Mouse (Mus musculus): ENCODE measurements at regions not wholly inside any gene's neighbourhood (a gene's known extent, or its start where the extent isn't known, plus 50 kb on each side); places are given as distances from the start of the nearest gene placed in this dataset.

DNA sequence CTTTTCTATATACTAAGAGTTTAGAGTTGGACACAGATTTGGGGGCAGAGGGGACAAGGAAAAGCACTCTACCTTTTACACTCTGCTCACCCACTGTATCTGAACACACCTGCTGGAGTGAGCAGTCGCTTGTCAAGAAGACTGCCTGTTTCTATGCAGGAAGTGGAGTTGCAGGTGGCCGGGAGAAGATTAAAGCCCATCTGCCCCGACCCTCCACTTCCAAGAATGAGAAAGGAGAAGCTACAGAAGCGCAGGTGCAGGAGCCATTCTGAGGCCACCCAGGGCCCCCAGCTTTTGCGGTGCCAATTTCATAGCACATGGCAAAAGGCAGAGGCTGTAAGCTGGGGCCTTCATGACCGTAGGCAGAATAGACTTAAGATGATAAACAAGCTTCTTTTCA, 108.4 kb upstream of the Atp6ap2 start:
- 82% methylated on average over 6 of the region's 6 CpGs for WGBS
- Histone ChIP-seq H3K36me3 (ENCODE audit: control insufficient read depth, insufficient read depth, low read length) (no peaks in the 10 kb centered on the region), H3K4me2 (ENCODE audit: low read depth) (no peak overlapping the region), H3K4me1 (ENCODE audit: control insufficient read depth, insufficient read depth, low read length) (no peaks in the 10 kb centered on the region), H3K9me3 (ENCODE audit: control insufficient read depth, low read length) (no peaks in the 10 kb centered on the region), H3K27me3 (ENCODE audit: control insufficient read depth, insufficient read depth, low read length) (no peaks in the 10 kb centered on the region), H3K27ac (ENCODE audit: low read depth, low read length) (no peak overlapping the region), H3K9ac (ENCODE audit: low read length) (no peak overlapping the region), H3K4me3 (ENCODE audit: low read depth, low read length) (no peak overlapping the region)
- no peak for ATAC-seq (ENCODE audit: insufficient read depth, low FRiP score, low TSS enrichment)
- no peak for DNase-seq (ENCODE audit: low spot score)

DNA sequence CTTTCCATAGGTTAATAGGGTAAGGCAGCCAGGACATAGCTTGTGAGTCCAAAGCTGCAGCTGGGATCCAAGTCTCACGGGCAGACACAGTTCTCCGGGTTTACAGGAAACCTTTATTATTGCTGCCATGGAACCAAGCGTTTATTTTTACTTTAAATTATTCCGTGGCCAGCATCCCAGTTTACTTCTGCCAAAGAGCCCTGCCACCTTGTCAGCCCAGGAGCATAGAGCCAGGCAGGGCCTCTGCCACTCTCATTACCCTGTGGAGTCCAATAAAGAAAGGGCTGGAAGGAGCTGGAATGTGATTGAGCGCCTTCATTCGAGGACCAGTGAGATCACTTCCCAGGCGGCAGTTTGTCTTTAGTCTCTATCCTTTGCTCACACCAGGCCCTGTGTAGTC, 96.6 kb upstream of the Atp6ap2 start:
- no peaks in the 10 kb centered on the region for H3K27me3 ChIP-seq (ENCODE audit: control insufficient read depth, insufficient read depth, low read length)
- no peak overlapping the region for H3K4me2 ChIP-seq (ENCODE audit: low read depth)
- H3K9me3 ChIP-seq (ENCODE audit: control insufficient read depth, low read length), result no peaks in the 10 kb centered on the region
- DNase-seq (ENCODE audit: low spot score), result no peak
- H3K27ac ChIP-seq (ENCODE audit: low read depth, low read length), result no peak overlapping the region
- no peaks in the 10 kb centered on the region for H3K4me1 ChIP-seq (ENCODE audit: control insufficient read depth, insufficient read depth, low read length)
- WGBS, result 86% methylated on average over 7 of the region's 7 CpGs
- H3K36me3 ChIP-seq (ENCODE audit: control insufficient read depth, insufficient read depth, low read length), result no peaks in the 10 kb centered on the region
- no peak overlapping the region for H3K4me3 ChIP-seq (ENCODE audit: low read depth, low read length)
- H3K9ac ChIP-seq (ENCODE audit: low read length), result no peak overlapping the region
- no peak for ATAC-seq (ENCODE audit: insufficient read depth, low FRiP score, low TSS enrichment)

DNA sequence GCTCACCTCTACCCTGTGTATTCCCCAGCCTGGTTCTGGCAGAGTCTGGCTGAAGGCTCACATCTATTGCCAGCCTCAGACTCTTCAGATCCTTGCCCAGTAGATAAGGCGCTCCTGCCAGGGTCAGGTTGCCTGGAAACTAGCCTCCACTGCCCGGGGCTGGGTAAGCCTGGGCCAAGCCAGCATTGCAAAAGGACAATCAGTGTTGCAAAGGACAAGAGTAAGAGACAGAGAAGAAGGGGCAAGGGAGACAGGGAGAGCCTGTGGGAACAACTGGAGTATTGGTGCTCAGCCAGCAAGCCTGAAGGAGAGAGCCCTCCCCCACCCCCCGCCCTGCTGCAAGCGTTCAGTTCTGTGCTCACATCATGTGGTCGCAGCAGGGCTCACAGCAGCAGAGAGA, 94.4 kb upstream of the Atp6ap2 start:
- H3K27ac ChIP-seq (ENCODE audit: low read depth, low read length), result no peak overlapping the region

DNA sequence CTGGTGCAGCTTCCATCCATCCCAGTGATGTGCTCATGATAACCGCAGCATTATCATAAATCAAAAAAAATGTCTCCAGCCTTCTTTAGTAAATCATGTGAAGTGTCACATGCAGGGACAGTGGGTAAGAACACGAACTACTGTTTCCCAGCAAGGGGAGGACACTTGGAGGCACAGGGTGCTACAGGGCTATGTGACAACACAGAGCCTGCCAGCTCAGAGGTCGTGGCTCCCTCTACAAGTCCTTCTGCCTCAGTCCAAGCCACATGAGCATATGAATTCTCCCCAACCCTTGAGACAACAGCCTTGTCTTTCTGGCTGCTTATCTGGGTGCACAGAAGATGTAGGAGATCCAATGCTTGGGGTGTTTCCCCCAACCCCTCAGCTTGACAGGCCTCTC, 93.7 kb upstream of the Atp6ap2 start:
- DNase-seq (ENCODE audit: low spot score), result no peak
- no peak for ATAC-seq (ENCODE audit: insufficient read depth, low FRiP score, low TSS enrichment)
- no peaks in the 10 kb centered on the region for H3K27me3 ChIP-seq (ENCODE audit: control insufficient read depth, insufficient read depth, low read length)
- H3K9me3 ChIP-seq (ENCODE audit: control insufficient read depth, low read length), result no peaks in the 10 kb centered on the region
- no peak overlapping the region for H3K4me3 ChIP-seq (ENCODE audit: low read depth, low read length)
- H3K4me2 ChIP-seq (ENCODE audit: low read depth), result no peak overlapping the region
- WGBS, result 63% methylated on average over 3 of the region's 3 CpGs
- no peaks in the 10 kb centered on the region for H3K4me1 ChIP-seq (ENCODE audit: control insufficient read depth, insufficient read depth, low read length)
- no peak overlapping the region for H3K27ac ChIP-seq (ENCODE audit: low read depth, low read length)
- H3K36me3 ChIP-seq (ENCODE audit: control insufficient read depth, insufficient read depth, low read length), result no peaks in the 10 kb centered on the region
- H3K9ac ChIP-seq (ENCODE audit: low read length), result no peak overlapping the region

More for the DNA sequence above, 94.4 kb upstream of the Atp6ap2 start:
- DNase-seq (ENCODE audit: low spot score), result no peak
- WGBS, result 60% methylated on average over 5 of the region's 5 CpGs
- H3K36me3 ChIP-seq (ENCODE audit: control insufficient read depth, insufficient read depth, low read length), result no peaks in the 10 kb centered on the region
- H3K9me3 ChIP-seq (ENCODE audit: control insufficient read depth, low read length), result no peaks in the 10 kb centered on the region
- no peaks in the 10 kb centered on the region for H3K27me3 ChIP-seq (ENCODE audit: control insufficient read depth, insufficient read depth, low read length)
- no peak for ATAC-seq (ENCODE audit: insufficient read depth, low FRiP score, low TSS enrichment)
- no peaks in the 10 kb centered on the region for H3K4me1 ChIP-seq (ENCODE audit: control insufficient read depth, insufficient read depth, low read length)
- H3K4me3 ChIP-seq (ENCODE audit: low read depth, low read length), result no peak overlapping the region
- H3K4me2 ChIP-seq (ENCODE audit: low read depth), result no peak overlapping the region
- no peak overlapping the region for H3K9ac ChIP-seq (ENCODE audit: low read length)

DNA sequence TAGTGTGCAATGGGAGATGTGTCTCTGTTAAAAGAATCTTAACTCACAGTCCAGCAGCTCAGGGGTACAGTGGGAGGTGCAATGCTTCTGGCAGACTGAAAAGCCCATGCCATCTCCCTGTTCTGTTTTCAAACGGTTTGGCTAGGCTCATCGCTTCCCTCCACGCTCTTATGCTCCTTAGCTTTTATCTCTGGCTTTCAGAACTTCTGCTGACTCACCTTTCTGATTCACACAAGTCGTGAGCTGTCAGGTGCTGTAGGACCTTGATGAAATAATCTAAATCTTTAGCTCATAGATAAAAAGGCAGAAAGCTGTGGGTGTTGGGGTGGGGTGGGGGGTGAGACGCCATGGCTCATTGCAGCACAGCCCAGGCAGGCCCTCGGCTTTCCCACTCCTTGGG, 93.1 kb upstream of the Atp6ap2 start:
- Histone ChIP-seq H3K27me3 (ENCODE audit: control insufficient read depth, insufficient read depth, low read length) (no peaks in the 10 kb centered on the region), H3K27ac (ENCODE audit: low read depth, low read length) (no peak overlapping the region), H3K4me3 (ENCODE audit: low read depth, low read length) (no peak overlapping the region), H3K9ac (ENCODE audit: low read length) (no peak overlapping the region), H3K4me2 (ENCODE audit: low read depth) (no peak overlapping the region), H3K4me1 (ENCODE audit: control insufficient read depth, insufficient read depth, low read length) (no peaks in the 10 kb centered on the region), H3K36me3 (ENCODE audit: control insufficient read depth, insufficient read depth, low read length) (no peaks in the 10 kb centered on the region), H3K9me3 (ENCODE audit: control insufficient read depth, low read length) (no peaks in the 10 kb centered on the region)
- 86% methylated on average over 6 of the region's 6 CpGs for WGBS
- DNase-seq (ENCODE audit: low spot score) (no peak), ATAC-seq (ENCODE audit: insufficient read depth, low FRiP score, low TSS enrichment) (no peak)

DNA sequence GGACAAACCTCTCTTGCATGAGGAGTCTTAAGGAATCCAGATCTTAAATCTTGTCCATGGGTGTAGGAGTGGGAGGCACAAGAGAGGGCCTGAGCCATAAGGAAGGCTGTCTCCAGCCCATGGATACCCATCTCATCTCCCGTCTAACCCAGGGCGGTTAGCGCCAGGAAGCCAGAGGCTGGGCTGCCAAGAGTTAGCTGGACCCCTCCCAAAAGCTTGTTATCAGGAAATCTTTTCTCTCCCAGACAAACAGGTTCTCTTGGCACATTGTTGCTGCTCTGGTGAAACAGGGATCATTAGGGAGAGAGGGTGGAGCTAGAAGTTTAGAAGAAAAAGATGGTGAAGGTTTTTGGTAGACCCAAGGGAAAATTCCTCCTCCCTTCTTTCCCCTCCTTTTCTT, 87.0 kb upstream of the Atp6ap2 start:
- ATAC-seq (ENCODE audit: insufficient read depth, low FRiP score, low TSS enrichment) (no peak), DNase-seq (ENCODE audit: low spot score) (no peak)
- no peak overlapping the region for H3K9ac ChIP-seq (ENCODE audit: low read length)
- H3K4me3 ChIP-seq (ENCODE audit: low read depth, low read length), result no peak overlapping the region
- H3K4me2 ChIP-seq (ENCODE audit: low read depth), result no peak overlapping the region
- no peaks in the 10 kb centered on the region for H3K36me3 ChIP-seq (ENCODE audit: control insufficient read depth, insufficient read depth, low read length)
- no peaks in the 10 kb centered on the region for H3K9me3 ChIP-seq (ENCODE audit: control insufficient read depth, low read length)
- 89% methylated on average over 3 of the region's 3 CpGs for WGBS
- H3K4me1 ChIP-seq (ENCODE audit: control insufficient read depth, insufficient read depth, low read length), result no peaks in the 10 kb centered on the region
- no peak overlapping the region for H3K27ac ChIP-seq (ENCODE audit: low read depth, low read length)
- no peaks in the 10 kb centered on the region for H3K27me3 ChIP-seq (ENCODE audit: control insufficient read depth, insufficient read depth, low read length)

DNA sequence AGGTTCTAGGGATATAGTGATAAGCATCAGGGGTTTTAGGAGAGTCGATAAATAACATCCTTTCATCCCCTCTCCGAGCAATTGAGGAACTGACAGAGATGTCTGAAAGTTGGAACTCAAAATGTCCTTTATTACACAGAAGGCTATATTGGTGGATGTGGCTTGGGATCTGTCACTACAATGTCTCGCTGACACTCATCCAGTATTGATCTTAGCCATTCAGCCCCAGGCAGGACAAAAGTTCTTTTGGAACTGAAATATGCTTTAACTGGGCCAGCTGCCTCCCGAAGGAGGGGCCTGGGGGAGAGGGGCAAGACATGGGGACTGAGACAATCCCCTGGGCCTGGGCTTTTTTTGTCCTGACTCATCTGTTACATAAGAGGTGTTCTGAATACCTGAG, 85.2 kb upstream of the Atp6ap2 start:
- H3K9me3 ChIP-seq (ENCODE audit: control insufficient read depth, low read length), result no peaks in the 10 kb centered on the region
- no peak overlapping the region for H3K4me3 ChIP-seq (ENCODE audit: low read depth, low read length)
- no peaks in the 10 kb centered on the region for H3K4me1 ChIP-seq (ENCODE audit: control insufficient read depth, insufficient read depth, low read length)
- no peaks in the 10 kb centered on the region for H3K36me3 ChIP-seq (ENCODE audit: control insufficient read depth, insufficient read depth, low read length)
- ATAC-seq (ENCODE audit: insufficient read depth, low FRiP score, low TSS enrichment), result no peak
- WGBS, result 76% methylated on average over 4 of the region's 4 CpGs
- no peaks in the 10 kb centered on the region for H3K27me3 ChIP-seq (ENCODE audit: control insufficient read depth, insufficient read depth, low read length)
- no peak overlapping the region for H3K27ac ChIP-seq (ENCODE audit: low read depth, low read length)
- H3K4me2 ChIP-seq (ENCODE audit: low read depth), result no peak overlapping the region
- DNase-seq (ENCODE audit: low spot score), result no peak
- H3K9ac ChIP-seq (ENCODE audit: low read length), result no peak overlapping the region

DNA sequence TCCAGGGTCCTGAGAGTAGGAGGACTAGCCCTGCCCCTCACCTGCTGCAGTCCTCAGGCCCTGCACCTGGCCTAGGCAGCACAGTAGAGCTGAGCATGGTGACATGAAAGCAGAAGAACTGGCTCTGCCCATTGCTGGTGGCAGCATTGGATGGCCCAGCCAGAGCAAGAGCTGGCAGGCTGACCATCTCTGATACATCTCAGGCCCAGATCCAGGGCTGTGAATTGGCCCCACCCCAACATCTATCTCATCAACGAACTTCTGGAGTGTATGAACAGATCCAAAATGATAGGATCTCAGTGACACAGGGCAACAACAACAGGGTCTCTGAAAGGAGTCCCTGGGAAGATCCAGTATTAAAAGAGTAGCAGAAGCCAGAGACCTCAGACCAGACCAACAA, 84.0 kb upstream of the Atp6ap2 start:
- DNase-seq (ENCODE audit: low spot score) (no peak), ATAC-seq (ENCODE audit: insufficient read depth, low FRiP score, low TSS enrichment) (no peak)
- no peaks in the 10 kb centered on the region for H3K36me3 ChIP-seq (ENCODE audit: control insufficient read depth, insufficient read depth, low read length)
- no peak overlapping the region for H3K27ac ChIP-seq (ENCODE audit: low read depth, low read length)
- H3K4me1 ChIP-seq (ENCODE audit: control insufficient read depth, insufficient read depth, low read length), result no peaks in the 10 kb centered on the region
- no peak overlapping the region for H3K4me2 ChIP-seq (ENCODE audit: low read depth)
- H3K4me3 ChIP-seq (ENCODE audit: low read depth, low read length), result no peak overlapping the region
- H3K9me3 ChIP-seq (ENCODE audit: control insufficient read depth, low read length), result no peaks in the 10 kb centered on the region
- no peaks in the 10 kb centered on the region for H3K27me3 ChIP-seq (ENCODE audit: control insufficient read depth, insufficient read depth, low read length)
- H3K9ac ChIP-seq (ENCODE audit: low read length), result no peak overlapping the region
- WGBS, result 64% methylated on average over 1 of the region's 1 CpGs

DNA sequence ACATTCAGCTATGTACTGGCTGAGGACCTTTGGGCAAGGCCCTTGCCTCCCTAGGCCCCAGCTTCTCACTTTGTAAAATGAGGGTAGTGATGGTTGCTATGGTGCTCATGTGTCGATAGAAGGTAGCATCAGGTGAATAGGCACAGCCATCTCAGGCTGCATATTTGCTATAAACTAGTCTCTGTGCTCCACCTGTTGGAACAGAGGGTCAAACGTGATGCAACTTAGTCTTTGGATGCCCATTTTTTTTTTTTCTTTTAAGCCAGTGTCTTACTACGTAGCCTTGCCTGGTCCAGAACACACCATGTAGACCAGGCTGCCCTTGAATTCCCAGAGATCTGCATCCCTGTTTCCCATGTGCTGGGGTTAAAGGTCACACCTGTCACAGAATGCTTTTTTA, 76.5 kb upstream of the Atp6ap2 start:
- WGBS, result 75% methylated on average over 3 of the region's 3 CpGs
- ATAC-seq (ENCODE audit: insufficient read depth, low FRiP score, low TSS enrichment) (no peak), DNase-seq (ENCODE audit: low spot score) (no peak)
- no peaks in the 10 kb centered on the region for H3K9me3 ChIP-seq (ENCODE audit: control insufficient read depth, low read length)
- no peak overlapping the region for H3K4me2 ChIP-seq (ENCODE audit: low read depth)
- no peaks in the 10 kb centered on the region for H3K4me1 ChIP-seq (ENCODE audit: control insufficient read depth, insufficient read depth, low read length)
- no peak overlapping the region for H3K9ac ChIP-seq (ENCODE audit: low read length)
- no peaks in the 10 kb centered on the region for H3K27me3 ChIP-seq (ENCODE audit: control insufficient read depth, insufficient read depth, low read length)
- H3K27ac ChIP-seq (ENCODE audit: low read depth, low read length), result no peak overlapping the region
- no peak overlapping the region for H3K4me3 ChIP-seq (ENCODE audit: low read depth, low read length)
- H3K36me3 ChIP-seq (ENCODE audit: control insufficient read depth, insufficient read depth, low read length), result no peaks in the 10 kb centered on the region

Data from neural tube, embryonic 11.5 days (tissue).